Mouse (Mus musculus) right cerebral cortex, postnatal 4 days (tissue): ENCODE data around the gene Fam19a1.
A peak's percentile ranks its signal among the peaks of the same experiment; 100 is the strongest.

Source experiments
- DNase-seq: peaks from one replicate; pipeline ENCODE4 v3.0.0-alpha.2; 2022

The Fam19a1 gene

DNA sequence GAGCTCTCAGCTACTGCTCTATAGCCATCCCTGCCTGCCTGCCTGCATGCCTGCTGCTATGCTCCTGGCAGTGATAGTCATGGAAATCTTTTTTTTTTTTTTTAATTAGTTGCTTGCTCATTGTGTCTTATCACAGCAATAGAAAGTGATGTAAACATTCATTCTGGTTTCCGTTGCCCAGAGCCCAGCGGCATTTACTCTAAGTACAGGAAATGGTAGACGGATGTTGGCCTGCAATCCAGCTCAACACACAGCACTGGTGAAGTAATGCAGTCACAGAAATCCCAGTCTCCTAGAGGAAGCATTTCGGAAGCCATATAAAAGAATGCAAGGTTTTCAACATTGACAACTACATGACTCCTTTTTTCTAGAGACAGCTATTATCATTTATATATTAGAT lies 153.5 kb downstream of the Fam19a1 start:
- DNase-seq, result no peak

DNA sequence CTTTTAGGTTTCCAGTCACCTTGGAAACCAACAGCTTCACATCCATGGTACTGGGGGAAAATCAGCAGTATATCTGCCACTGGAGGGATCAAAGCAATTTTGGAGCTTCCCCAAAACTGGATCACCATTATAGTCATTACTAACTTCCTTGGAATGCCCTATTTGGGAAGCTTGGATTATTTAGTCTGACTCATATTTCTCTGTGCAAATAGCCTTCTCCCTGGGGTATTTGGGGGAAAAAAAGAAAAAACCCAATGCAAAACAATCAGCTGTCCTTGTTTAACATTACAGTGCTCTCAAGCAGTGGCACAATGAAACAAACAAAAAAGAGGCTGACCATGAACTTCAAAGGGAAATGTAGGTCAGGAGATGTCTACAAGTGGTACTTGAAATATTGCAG lies 155.8 kb downstream of the Fam19a1 start:
- no peak for DNase-seq

DNA sequence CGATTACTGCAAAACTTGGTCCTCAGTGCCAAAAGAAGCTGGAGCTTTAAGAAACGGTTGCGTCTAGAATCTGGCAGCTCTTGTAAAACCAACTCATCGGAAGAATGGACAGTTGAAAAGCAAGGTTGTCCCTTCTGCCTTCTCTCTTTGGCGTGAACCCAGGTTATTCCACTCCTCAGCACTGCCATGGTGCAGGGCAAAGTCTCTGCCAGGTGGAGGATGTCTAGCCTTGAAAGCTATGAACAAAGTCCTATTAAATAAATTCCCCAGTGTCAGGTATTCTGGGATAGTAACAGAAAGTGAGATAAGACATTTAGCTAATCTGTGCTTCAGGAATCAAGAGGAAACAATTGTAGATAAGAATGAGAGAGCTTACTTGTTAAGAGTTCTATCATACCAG lies 157.5 kb downstream of the Fam19a1 start:
- no peak for DNase-seq

DNA sequence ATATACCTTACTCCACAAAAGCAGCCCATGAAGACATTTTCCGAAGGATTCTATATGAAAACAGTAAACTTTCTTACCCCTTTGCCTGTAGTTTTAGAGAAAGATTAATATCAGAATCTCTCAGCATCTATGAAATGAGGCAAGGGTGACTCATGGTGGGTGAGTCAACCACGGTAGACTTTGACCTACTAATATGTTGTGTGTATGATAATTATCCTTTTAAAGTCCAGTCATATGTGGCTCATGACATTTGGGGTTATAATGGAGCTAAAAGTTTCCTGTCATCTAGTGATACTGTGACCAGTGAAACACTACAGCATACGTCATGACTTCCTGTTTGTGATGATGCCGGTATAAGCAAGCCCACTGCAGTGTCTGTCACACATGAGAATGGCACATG lies 170.8 kb downstream of the Fam19a1 start:
- no peak for DNase-seq

DNA sequence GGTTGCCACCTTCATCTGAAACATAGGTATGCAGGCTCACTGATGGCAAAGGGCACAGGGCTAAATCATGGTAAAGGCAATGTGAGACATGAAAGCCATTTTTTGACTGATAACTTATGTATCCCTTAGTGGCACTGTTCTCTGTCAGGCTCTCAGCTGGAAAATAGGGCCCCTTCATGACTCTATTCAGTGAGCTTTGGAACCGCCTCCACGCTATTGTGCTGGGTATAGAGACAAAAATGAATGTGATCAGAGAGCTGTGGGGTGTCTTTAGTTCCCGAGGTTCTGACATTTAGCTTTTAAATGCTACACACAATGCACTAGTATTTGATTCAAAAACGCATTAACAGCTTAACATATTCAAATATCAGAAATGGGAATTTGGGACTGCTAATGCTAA lies 171.6 kb downstream of the Fam19a1 start:
- DNase-seq, result no peak

DNA sequence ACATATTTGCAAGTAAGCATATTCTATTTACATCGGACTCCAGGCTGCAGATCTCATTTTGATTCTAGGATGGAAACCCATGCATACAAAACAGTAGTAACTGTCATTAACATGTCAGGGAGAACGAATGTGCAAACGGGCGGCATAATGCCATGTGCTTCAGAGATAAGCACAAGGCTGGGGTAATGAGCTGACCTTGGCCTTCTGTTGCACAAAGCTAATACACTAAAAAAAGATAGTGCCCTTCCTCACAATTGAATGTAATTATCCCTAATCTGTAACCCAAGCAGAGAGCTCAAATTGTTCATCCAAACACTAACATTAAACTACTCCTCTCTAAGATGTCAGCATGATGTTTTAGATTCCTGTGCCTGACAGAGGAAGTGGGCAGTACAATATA lies 173.3 kb downstream of the Fam19a1 start:
- DNase-seq, result no peak

DNA sequence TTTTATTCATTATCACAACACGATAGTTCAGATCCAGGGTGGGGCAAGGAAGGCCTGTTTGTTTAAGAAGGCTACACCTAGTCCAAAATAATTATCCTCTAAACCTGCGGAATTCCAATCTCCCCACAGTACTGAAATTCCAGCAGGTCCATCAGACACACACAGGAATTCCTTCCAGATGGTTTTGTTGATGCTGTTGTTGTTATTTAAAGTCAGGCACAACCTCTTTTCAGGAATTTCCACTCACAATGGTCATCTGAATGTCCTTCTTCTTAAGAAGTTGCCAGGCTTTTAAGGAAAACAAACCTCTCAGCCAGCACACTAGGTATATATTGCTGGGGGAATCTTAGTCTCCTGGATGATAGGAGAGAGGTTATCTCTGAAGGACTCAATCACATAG lies 174.4 kb downstream of the Fam19a1 start:
- DNase-seq, result no peak

DNA sequence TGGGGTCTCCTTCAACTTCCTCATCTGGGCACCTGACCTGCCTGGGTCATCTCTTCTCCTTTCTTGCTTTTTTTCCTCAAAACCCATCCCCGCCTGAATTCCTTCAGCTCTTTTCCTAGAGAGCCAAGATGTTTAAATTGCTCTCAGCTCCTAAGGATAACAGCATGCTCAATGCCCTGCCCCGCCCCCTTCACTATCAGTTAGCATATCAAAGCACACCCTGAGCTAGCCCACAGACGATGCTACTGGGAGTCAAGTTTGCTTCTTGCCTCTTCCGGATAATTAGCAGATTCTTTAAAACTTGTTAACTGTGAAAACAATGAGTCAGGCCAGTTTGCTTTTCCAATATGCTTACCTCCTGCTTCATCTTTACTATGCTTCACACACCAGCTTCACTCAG lies 176.7 kb downstream of the Fam19a1 start:
- no peak for DNase-seq

DNA sequence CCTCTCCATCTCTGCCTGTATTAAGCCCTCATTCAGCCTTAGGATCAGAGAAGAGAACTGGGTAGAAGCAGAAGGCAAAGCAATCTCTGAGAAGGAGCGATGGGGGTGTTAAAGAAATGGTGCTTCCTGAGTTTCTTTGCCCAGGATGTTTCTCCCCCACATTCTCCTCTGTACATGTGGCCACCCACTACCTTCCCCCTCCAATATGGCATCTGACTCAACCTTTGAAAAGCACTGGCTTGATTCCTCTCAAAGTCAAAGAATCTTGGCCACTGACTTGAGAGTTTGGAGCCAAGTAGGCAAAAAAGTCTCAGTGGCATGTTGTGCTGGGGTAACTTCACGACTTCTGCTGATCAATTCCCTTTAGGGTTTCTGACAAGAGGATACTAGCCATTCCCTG lies 234.5 kb downstream of the Fam19a1 start:
- no peak for DNase-seq

DNA sequence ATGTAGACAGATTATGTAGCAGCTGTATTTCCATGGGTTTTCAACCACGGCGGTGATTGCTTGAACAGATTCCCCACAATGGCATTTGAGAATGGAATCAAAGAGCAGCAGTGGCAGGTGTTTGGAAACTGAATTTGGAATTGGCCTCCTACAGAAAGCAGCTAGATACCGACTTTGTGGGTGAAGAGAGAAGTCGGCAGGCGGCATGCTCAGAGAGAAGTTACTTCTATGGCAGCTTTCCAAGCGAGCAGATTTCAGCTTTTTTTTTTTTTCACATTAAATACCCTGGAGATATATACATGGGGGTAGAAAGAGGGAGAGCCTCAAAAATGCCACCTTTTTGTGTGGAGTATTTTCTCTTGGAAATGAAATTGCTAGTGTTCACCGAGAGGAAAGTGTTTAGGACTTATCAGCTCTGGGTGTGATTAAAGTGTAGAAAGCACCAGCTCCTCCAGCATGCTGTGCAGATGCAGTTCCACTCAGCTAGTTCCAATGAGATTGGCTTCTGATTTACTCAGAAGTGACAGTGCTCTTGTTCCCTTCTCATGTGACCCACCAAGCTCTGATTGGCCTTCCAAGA lies 236.6 kb downstream of the Fam19a1 start:
- DNase-seq, result peak; percentile 4

DNA sequence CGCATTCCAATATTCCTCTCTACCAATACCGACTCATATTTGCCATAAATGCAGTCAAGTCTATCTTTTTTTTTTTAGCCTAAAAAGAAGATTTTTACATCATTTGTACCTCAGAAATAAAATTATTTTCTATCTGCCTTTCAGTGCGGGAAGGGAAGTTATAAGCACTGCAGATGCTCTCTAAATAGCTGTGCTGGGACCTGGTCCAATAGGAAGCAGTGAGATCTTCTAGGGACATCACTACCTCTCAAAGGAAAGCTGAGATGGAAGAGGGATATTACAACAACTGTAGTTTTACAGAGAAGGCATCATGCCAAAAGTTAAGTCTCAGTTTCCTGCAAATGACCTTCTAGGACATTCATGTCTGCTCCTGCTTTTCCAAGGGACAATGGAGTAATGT lies 256.6 kb downstream of the Fam19a1 start:
- DNase-seq, result no peak

DNA sequence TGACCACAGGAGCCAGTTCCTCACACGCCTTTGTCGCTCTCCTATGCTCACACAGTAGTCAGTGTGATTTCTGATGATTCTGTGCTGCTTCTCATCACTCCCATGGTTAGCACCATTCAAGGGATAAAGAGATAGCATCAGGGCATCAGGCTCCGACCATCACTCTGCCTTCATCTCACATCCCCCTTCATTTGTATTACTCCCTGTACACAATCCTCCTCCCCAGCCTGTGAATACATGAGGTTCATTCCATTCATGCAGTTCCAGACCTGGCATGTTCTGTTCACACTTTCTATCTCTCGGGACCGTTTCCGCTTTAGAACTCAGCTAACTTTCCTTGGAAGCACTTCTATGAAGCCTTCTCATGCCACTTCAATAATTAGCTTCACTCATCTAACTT lies 259.9 kb downstream of the Fam19a1 start:
- no peak for DNase-seq

DNA sequence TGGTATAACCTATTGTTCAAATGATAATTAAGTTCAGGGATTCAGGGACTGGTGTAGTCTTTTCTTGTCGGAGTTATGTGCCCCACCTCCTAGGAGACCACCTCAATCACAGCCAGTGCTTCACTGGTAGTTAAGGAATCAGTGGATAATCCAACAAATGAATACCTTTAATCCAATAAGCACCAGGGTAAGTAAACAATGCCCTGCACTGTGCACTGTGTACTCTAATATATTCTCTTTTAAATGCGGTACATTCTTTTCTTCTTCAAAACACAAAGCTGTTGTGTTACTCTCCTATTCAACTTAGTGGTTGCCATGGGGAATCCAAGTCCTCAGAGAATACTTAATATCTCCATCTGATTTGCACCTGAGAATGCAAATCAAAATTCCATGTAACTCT lies 260.3 kb downstream of the Fam19a1 start:
- DNase-seq, result no peak

DNA sequence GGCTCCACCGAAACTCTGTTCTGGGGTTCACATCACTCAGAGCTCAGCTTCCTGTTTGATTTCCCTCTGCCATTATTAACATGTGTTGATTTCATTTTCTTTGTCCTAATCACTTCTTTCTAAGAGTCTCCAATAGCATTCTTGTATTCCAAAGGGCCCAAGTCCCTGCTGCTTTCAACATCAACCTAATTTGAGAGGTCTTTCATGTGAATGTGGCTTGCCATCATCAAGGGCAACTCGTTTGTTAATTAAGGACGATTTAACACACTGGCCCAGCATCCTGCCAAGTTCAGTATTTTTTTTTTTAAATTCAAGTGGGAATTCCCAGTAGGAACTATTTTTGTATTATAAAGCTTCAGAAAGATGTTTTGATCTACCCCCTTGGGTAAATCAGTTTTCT lies 263.8 kb downstream of the Fam19a1 start:
- no peak for DNase-seq

DNA sequence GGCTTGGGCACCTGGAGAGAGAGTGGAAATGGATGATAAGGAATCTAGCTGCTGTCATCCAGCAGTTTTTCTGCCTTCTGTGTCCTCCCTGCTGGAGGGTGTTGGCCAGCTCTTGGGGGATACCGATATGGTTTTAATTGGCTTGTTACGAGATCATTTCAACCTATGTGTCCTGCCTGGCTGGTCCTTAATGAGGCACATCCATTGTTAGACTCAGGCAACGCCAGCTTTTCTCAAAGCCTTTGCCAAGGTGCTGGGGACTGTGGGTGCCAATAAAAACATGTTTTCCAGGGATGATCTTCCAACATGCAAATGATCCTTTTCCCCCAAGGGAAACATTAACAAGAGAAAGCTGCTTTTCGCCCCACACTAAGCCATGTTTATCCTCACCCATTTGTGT lies 266.3 kb downstream of the Fam19a1 start:
- DNase-seq, result no peak

DNA sequence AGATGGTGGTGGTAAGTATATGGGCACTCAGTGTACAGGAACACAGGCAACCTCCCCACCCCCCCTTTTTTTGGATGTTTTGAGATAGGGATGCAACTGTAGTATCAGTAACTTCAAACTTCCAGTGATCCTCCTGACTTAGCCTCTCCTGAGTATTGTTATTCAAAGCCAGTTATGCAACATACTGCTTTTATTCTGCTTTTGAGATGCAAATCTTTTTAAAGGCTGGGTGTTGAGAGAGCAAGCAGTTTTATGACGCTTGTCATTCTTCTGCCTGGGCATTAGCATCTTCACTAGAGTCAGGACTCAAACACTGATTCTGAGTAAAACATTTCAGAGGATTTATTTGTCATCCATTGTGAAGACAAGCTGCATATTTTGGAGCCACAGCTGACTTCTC lies 271.5 kb downstream of the Fam19a1 start:
- no peak for DNase-seq

DNA sequence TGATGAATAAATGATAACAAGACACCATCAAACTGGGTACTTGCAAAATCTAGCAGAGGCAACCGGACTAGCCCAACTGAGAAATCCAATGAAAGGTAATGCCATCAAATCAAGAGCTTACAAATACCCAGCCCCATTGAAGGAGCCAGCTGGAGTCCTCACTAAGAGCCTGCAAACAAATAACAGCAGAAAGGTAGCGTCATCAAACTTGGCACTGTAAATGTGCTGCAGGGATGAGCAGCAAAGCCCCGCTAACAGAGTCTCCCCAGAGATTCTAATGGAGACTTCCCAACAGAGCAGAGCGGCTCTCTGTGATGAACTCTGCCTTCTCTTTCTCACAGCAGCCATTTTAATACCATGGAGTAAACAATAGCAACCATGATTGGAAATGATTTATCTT lies 305.9 kb downstream of the Fam19a1 start:
- DNase-seq, result no peak

DNA sequence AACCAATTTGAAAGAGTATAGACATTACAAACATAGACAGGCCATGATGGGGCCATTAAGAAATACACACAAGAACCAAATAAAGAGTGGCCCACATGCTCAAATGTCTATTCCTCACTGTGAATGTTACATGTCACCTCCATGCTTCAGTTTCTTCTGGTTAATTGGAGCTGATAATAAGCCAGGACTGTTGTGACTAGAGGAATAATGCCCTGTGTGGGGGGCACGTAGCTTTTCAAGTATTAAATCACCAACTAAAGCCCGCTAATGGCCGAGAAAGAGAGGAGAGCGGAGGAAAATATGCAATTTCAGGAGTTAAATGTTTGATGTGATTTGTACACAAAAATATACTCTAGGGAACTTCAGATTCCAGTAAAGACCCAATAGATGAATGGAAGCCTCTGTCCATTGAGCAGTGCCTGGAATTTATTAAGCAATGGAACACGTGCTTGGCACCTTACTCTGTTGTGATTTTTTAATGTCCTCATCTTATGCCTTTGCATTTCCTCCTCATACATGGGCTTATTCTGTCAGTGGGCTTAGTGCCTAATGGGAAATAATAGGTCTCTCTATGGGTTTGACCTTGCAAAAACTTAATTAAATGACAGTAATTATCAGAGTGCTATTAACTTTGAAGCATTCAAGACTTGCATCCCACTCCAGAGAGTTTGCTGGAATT lies 306.9 kb downstream of the Fam19a1 start:
- DNase-seq, result no peak

DNA sequence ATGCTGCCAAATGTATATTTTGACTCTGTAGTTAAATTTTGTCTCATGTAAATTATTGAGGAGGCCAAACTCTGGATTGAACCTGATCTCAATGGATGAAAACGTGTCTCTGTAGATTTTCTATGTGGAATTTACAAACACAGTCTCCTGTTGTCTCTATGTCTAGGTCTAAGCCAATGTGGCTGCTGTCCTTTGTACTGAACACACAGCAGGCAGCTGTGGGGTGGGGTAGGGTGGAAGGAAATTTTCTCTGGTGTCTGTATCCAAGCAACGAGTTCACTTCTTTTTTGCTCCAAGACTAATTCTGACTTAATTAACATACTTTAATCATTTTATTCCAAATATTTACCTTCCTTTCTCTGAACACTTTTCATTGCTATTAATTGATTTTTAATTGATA lies 307.6 kb downstream of the Fam19a1 start:
- DNase-seq, result no peak

DNA sequence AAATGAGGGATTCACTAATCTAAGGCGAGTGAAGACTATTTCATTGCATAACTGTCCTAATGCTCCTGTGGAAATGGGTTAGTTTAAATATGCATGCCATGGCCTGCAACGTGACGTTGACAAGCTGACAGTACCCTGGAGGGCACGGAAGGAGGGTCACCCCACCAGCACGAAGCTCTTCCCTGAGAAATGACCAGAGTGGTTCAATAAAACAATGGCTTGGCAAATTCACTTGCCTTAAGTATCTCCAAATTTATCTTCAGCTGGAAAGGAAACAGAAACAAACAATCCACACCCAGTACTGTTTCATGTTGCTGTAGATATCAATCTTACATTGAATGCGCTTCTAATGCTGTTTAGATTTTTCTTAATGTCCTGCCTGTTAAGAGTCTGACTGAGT lies 316.4 kb downstream of the Fam19a1 start:
- DNase-seq, result no peak

DNA sequence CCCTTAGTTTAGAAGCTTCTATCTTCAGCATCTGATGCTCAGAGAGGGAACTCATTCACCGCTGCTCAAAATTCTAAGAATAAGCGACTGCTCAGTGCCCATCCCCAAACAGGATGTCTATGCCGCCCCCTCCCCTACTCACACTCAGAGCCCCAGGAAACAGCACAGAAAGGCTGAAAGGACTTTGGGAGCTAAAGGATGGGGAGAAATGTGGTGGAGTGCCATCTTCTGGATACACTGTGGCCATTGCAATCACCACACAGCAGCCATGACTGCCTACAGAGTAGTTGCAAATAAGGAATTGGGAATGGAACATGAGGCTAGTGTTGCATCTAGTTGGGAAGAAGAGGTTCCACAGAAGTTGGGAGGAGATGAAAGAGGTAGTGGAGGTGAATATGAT lies 319.4 kb downstream of the Fam19a1 start:
- no peak for DNase-seq

DNA sequence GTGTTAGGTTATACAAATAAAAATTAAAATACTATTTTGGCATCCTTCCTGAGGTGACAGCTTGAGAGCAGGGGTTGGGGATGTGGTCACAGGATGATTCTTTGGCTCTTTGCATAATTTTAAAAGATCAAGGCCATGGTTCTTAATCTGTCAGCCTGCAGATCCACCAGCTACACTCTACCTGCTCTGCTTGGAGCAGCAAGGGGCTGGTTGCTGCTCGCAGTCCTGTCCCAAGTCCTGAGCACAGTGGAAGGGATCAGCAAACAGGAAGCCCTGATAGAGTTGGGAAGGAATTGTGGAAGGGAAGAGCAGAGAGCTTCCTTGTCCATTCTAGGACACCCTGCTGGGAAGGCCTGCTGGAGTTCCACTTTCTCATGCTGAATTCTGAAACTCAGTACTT lies 320.9 kb downstream of the Fam19a1 start:
- no peak for DNase-seq

DNA sequence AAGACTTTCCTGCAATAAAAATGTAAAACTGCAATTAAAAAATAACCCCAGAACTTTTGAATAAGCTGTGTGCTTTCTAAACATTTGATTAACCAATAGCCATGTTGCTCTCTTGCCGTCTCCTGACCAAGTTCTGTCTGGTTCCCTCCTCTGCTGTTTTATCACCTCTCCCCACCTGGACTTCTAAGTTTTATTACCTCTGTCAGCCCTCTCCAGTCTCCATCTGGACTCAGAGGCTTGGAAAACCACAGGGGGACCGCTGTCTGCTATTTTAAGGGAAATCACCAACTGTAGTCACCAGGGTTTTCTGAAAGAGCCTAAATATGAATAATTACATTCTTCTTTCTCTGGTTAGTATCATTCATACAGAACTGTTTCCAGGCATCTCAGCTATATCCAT lies 322.6 kb downstream of the Fam19a1 start:
- no peak for DNase-seq

DNA sequence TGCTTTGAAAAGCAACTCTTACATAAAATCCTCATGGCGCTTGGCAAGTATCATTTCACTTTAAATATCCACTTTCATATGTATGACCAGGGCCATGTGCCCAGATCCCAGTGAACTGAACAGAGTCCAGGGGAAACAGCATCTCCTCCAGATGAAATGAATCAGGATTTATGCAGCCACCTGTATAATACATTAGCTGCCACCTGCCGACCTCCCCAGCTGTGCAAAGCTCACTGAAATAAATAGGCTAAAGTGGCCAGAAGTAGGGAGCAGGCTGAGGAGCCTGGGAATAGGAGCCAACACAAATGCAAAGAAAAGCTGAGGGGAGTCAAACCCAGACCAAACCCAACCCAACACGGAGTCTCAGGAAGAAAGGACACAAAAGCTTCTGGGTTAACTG lies 324.9 kb downstream of the Fam19a1 start:
- DNase-seq, result no peak

DNA sequence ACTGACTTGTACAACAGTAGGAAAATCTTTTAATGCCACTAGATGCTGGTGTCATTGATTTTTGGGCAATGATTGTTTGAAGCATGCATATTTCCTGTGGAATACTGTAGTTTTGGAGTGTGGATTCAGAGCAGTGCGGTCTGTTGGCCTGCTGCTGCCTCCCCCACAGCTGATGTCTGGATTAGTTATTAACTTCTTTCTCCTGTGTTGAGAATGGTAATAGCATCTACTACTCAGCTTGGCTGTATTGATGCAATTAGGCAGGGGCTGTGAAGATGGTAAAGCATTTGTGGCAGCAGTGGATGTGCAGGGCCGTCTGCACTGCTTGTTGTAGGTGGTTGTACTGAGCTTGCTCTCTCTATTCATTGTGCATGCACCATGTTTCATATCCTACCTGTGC lies 326.5 kb downstream of the Fam19a1 start:
- DNase-seq, result no peak
